Mouse (Mus musculus) regulatory T cell (primary cell): ENCODE data around the gene Prkacb.
"Not testable (repeated sequence)": the region's sequence is repeated elsewhere in the genome, so short reads cannot be mapped to it uniquely, and the experiment has no call there.

Source experiments
- in situ Hi-C: fragments of 300-600 bp; cut with MboI, MseI; formaldehyde crosslinking; loops from one replicate; pipeline ENCODE4 v1.15.1; 2025; ENCODE audit warnings: high pct_unique_total_duplicates

The Prkacb gene

GRCm38 (mm10) chr3:146778913-146779312 is 33.9 kb downstream of the Prkacb start:
- in situ Hi-C loops = no loop called here

DNA sequence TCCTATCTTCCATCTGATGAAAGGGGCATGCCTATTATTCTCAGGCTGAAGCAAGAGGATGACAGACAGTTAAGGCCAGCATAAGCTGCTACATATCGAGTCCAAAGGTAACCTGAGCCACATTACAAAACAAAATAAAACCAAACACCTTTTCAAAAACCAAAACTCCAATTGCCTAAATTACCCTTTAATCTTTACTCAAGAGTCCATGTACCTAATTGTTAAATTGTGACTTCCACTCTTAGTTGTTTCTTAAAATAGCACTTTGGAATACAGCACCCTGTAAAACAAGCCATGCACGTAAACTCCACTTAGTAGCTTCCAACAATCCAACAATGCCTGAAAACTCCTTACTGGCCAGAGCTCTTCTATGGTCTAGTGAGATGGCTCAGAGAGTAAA is 34.3 kb downstream of the Prkacb start:
- in situ Hi-C loops = no loop called here

GRCm38 (mm10) chr3:146776711-146777110 is 36.1 kb downstream of the Prkacb start:
- in situ Hi-C loops = no loop called here

DNA sequence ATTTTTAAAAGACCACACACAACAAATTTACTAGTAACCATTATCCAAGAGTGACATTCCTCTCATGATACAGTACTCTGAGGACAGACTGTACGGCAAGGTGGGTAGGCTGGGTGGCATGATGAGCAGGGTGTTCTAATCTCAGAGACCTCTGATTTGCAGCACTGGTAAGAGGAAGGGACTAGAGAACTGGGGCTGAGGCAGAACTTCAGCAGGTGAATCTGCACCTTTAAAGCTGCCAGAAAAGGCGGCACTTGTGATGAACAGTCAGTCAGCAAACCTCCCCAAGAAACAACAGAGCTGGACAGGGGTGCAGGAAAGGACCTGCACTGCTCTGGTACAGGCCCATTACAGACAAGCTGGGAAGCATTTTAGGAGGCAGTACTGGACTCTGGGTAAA is 41.9 kb downstream of the Prkacb start:
- in situ Hi-C loops = no loop called here

DNA sequence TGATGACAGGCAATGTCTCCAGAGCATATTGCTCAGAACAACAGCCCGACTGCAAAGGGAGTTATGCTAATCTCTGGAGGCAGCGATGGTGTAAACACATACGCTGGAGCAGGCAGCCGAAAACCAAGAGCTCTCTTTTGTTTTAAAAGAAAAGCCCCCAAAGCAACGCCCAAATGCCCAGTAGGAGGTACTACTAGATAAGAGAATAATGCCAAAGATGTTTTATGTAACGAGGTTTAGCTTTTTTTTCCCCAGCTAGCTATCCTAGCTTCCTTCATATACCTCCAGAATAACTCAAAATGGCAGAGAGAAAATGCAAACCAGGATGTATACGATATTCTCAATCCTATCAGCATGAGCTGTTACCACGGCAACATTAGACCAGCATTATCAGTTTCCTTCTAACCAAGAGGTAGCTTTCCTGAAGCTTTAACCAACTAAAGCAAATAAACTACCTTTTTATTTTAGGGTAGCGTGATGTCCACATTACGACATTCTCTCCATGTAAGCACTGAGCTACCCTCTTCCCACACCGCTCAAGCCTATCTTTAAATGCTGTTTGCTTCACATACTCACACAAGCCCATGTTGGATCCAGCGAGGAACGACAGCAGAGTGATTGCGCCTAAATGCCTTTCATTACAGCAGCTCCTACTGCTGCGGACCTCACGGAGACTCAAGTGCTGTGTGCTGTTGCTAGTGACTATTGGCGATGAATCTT is 42.7 kb downstream of the Prkacb start:
- in situ Hi-C loops = no loop called here

- in situ Hi-C loops = no loop called here
Observed at GRCm38 (mm10) chr3:146769569-146769939, 43.2 kb downstream of the Prkacb start.

- in situ Hi-C loops = no loop called here
Observed at GRCm38 (mm10) chr3:146768921-146769320, 43.9 kb downstream of the Prkacb start.

GRCm38 (mm10) chr3:146768360-146768759 is 44.4 kb downstream of the Prkacb start:
- in situ Hi-C loops = no loop called here

- in situ Hi-C loops = no loop called here
Observed at GRCm38 (mm10) chr3:146766701-146767181, 46.0 kb downstream of the Prkacb start.

DNA sequence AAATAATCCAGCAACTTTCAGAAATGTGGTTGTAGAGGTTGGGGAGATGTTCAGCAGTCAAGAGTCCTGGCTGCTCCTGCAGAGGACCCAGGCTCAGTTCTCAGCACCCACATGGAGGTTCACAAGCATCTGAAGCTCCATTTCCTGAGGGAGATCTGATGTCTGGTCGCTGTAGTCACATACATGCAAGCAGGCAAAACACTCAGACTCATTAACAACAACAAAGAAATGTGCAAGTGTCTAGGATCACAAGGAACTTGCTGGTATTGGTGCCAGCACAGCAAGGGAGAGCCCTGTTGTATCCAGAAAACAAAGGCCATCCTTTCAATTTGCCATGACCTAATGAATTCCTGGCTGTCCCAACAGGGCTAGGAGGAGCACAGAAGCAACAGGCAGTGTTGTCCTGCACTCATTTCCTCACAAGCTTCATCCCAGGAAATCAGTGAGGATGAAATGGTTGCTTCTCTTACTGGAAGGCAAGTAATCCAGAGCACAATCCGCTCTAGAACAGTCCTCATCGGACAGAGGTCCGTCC is 46.7 kb downstream of the Prkacb start:
- in situ Hi-C loops = no loop called here

GRCm38 (mm10) chr3:146764871-146765529 is 47.8 kb downstream of the Prkacb start:
- in situ Hi-C loops = no loop called here

DNA sequence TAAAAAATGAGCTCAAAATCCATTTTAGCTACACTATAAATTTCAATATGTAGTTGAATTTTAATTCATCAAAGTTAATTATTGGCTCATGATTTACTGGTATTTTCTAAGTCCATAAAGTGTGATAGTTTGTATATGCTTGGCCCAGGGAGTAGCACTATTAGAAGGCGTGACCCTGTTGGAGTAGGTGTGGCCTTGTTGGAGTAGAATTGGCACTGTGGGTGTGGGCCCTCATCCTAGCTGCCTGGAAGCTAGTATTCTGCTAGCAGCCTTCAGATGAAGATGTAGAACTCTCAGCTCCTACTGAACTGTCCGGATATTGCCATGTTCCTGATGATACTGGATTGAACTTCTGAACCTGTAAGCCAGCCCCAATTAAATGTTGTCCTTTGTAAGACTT is 49.7 kb downstream of the Prkacb start:
- in situ Hi-C loops = not testable (repeated sequence)

- in situ Hi-C loops = no loop called here
Observed at GRCm38 (mm10) chr3:146761276-146761675, 51.5 kb downstream of the Prkacb start.

GRCm38 (mm10) chr3:146757970-146758960 is 54.5 kb downstream of the Prkacb start:
- in situ Hi-C loops = no loop called here

DNA sequence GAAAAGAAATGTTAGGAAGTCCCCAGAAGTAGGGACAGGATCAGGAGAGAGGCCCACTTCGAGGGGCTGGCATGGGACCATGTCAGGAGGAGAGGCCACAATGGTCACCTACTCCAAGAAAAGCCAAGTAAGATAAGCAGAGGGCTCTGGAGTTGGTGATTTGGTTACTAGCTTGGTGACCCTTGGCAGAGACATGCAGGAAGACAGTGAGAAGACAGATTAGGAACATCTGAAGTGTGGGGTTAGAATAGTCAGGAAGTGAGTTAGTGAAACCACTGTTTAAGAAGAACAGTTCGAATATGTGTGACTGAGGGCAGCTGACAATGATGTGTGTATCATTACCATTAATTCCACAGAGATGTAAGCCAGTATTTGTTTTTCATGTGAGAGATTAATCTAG is 58.5 kb downstream of the Prkacb start:
- in situ Hi-C loops = no loop called here

DNA sequence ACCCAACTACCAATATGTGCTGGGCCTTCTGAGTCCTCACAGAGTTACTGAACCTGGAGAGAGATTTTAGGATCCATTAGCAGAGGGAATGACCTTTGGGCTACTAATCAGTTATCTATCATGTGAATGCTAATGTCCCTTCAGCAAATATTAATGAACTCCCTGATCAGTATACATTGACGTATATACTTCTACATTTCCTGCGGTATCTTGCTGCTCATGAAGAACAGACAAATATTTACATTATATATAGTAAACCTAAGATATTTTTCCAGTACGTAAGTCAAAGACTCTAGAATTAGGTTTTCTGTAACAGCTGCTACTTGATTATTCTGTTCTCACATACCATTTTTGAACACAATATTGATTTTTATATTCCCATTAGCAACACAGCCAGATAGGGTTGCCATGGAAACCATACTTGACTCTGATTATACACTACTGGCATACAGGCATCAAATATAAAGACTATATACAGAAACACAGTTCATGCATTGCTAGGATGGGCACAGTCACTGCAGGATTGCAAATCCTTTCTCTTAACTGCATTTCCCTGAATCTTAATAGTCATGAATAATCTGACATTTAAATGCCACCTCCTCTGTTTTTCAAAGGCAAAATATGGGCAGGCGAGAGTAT is 71.1 kb downstream of the Prkacb start:
- in situ Hi-C loops = no loop called here

GRCm38 (mm10) chr3:146741158-146741557 is 71.6 kb downstream of the Prkacb start:
- in situ Hi-C loops = no loop called here

GRCm38 (mm10) chr3:146736186-146736585 is 76.6 kb downstream of the Prkacb start:
- in situ Hi-C loops = not testable (repeated sequence)

GRCm38 (mm10) chr3:146735657-146736056 is 77.1 kb downstream of the Prkacb start:
- in situ Hi-C loops = no loop called here

- in situ Hi-C loops = no loop called here
Observed at GRCm38 (mm10) chr3:146734907-146735629, 77.7 kb downstream of the Prkacb start.

DNA sequence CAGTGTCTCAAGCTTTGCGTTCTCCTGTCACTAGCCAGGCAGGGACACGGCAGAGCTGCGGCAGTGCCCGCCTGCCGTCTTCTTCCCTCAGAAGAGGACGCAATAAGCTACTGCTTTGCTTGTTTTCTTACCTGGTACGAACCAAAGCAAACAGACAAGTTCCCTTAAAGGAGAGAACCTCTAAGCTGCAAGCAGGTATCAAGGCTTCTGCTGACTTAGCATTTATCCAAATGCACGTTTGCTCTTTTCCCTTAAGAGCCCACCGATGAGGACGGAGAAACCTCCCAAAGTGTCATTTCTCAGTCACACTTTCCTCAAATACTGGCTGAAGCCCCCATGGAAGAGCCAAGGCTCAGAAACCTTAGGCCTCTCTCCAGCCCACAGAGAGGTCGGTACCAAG is 81.3 kb downstream of the Prkacb start:
- in situ Hi-C loops = no loop called here
